21 mouse cellular contexts compared by ENCODE assay signal in the genomic region with DNA sequence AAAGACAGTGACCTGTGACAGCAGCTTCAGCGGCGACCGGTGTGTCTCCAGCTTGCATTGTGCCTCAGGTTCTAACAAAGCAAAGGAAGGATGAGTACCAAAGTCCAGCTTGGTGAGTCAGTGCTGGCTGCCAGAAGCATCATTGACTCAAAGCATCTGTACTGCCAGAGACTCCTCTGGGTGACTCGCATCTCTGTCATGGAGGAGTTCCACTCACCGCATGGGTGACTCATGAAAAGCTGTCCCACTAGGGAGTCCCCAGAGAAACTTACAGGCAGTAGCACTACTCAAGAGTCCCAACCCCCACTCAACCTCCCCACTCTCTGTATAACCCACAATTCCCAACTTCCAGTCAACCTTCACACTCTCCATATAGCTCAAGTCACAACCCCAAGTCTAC.
DNase-seq lines count a peak whose midpoint lies in the region; TF ChIP-seq lines count a peak whose summit lies in the region.
"Had no signal": no experiment of that assay in that cellular context is flagged by ENCODE, and none has a peak within 500 bp of the region (broad histone marks: within the 10 kb centered on the region; RNA-seq: fewer than 3 reads in every experiment).

No protein-coding gene starts in this region.

- H3K4me3 ChIP-seq in thymus, adult 2 months (ENCODE audit: control insufficient read depth, insufficient read depth, low read length): no peak overlapping the region
- H3K4me3 ChIP-seq: hindbrain, embryonic 12.5 days; limb, embryonic 12.5 days; midbrain, embryonic 15.5 days; myocyte; neural tube, embryonic 13.5 days had no signal

- 94% methylated on average over 5 of the region's 5 CpGs for WGBS in thymus, adult 2 months

- intact Hi-C loops in left cerebral cortex, postnatal 14 days (cut with DNase I): no loop called here
- intact Hi-C loops in left cerebral cortex, postnatal 36 days (cut with DNase I): no loop called here

- H3K36me3 ChIP-seq in thymus, adult 2 months (ENCODE audit: control insufficient read depth, insufficient read depth, low read length): no peaks in the 10 kb centered on the region
- H3K36me3 ChIP-seq: hindbrain, embryonic 12.5 days; limb, embryonic 12.5 days; midbrain, embryonic 15.5 days; neural tube, embryonic 13.5 days had no signal

- no peak for TF ChIP-seq POLR2A in thymus, adult 2 months (IDR thresholded peaks at IDR 0.05; ENCODE audit: control insufficient read depth, extremely low read depth, insufficient read depth, low read length, poor library complexity)

- no peaks in the 10 kb centered on the region for H3K27me3 ChIP-seq in thymus, adult 2 months (ENCODE audit: control insufficient read depth, insufficient read depth, low read length)
- H3K27me3 ChIP-seq: hindbrain, embryonic 12.5 days; limb, embryonic 12.5 days; midbrain, embryonic 15.5 days; neural tube, embryonic 13.5 days had no signal

- TF ChIP-seq CTCF in thymus, adult 2 months (IDR thresholded peaks at IDR 0.05; ENCODE audit: borderline replicate concordance, control insufficient read depth, extremely low read depth, insufficient read depth, low read length, poor library complexity): no peak

- H3K27ac ChIP-seq in thymus, adult 2 months (ENCODE audit: control insufficient read depth, insufficient read depth, low read length): no peak overlapping the region
- H3K27ac ChIP-seq: hindbrain, embryonic 12.5 days; limb, embryonic 12.5 days; macrophage; midbrain, embryonic 15.5 days had no signal

- H3K4me1 ChIP-seq in thymus, adult 2 months (replicated peaks; ENCODE audit: control insufficient read depth, insufficient read depth, low read length): no peaks in the 10 kb centered on the region
- H3K4me1 ChIP-seq: limb, embryonic 12.5 days had no signal

- peak; percentile 38 for DNase-seq in adrenal gland, adult 2 months
- no peak for DNase-seq in adrenal gland, adult 8-10 months
- DNase-seq in left cerebral cortex, postnatal 14 days (ENCODE audit: low spot score in 2 of 2): peak; percentile 18 to 50
- DNase-seq in left cerebral cortex, postnatal 36 days (ENCODE audit: low spot score in 2 of 2): no peak
- peak; percentile 92 for DNase-seq in 3T3-L1 (ENCODE audit: low read depth, low spot score)
- peak; percentile 13 for DNase-seq in fibroblast of lung, adult 2 months (ENCODE audit: low read depth)
- no peak for DNase-seq in thymus, adult 2 months
- DNase-seq: cerebellum, adult 11 months; cerebellum, adult 9-11 months; forebrain, postnatal 0 days; gastrocnemius, postnatal 36 days; kidney, postnatal 4 days; liver, postnatal 0 days; retina, postnatal 1 day; thymus, postnatal 4 days had no signal

Comparison
In these comparisons a context has a peak if more than half of its experiments do, and no peak if none do; other contexts are left out.
1. DNase-seq: peak in adrenal gland, adult 2 months (single experiment), left cerebral cortex, postnatal 14 days (2 of 2), 3T3-L1 (single experiment) and fibroblast of lung, adult 2 months (single experiment); none in adrenal gland, adult 8-10 months (single experiment), left cerebral cortex, postnatal 36 days (0 of 2) and thymus, adult 2 months (single experiment).